Mouse (Mus musculus) kidney, embryonic 14.5 days (tissue): ENCODE results near the gene Trdmt1. TPM values are rescaled to one million over a fixed set of nuclear protein-coding genes. Genes with fewer than 3 reads are reported as not detected.

Experiments
- ATAC-seq: fragments of 200-750 bp; cut with Nextera tagmentation; 2 replicates; pipeline ENCODE4 v1.8.0; 2017; ENCODE audit warnings: moderate number of reproducible peaks, mild to moderate bottlenecking, moderate TSS enrichment, moderate library complexity; ENCODE audit not compliant: low FRiP score, low TSS enrichment
- H3K27ac ChIP-seq: fragments of 300-500 bp; sonication (generic); 2 replicates; pipeline ENCODE4 v1.5.1; 2014; ENCODE audit warnings: low read depth, mild to moderate bottlenecking, low read length, moderate library complexity, mixed read lengths
- H3K27me3 ChIP-seq: fragments of 300-500 bp; sonication (generic); 2 replicates; pipeline ENCODE4 v1.6.1; 2014; ENCODE audit warnings: mild to moderate bottlenecking, low read length; ENCODE audit not compliant: control insufficient read depth, insufficient read depth
- H3K36me3 ChIP-seq: fragments of 300-500 bp; sonication (generic); 2 replicates; pipeline ENCODE4 v1.6.1; 2014; ENCODE audit warnings: low read length, mixed read lengths; ENCODE audit not compliant: control insufficient read depth, insufficient read depth
- H3K4me1 ChIP-seq: fragments of 300-500 bp; sonication (generic); 2 replicates; pipeline ENCODE4 v1.6.1; 2014; ENCODE audit warnings: low read length, mixed read lengths; ENCODE audit not compliant: control insufficient read depth, insufficient read depth
- H3K4me2 ChIP-seq: fragments of 300-500 bp; sonication (generic); replicated peaks from 2 replicates; pipeline ENCODE4 v1.6.1; 2014; ENCODE audit warnings: low read depth, mild to moderate bottlenecking, low read length
- H3K4me3 ChIP-seq: fragments of 300-500 bp; sonication (generic); 2 replicates; pipeline ENCODE4 v1.5.1; 2014; ENCODE audit warnings: mild to moderate bottlenecking, low read length
- H3K9ac ChIP-seq: fragments of 300-500 bp; sonication (generic); 2 replicates; pipeline ENCODE4 v1.6.1; 2014; ENCODE audit warnings: low read depth, mild to moderate bottlenecking, low read length, moderate library complexity
- H3K9me3 ChIP-seq: fragments of 300-500 bp; sonication (generic); 2 replicates; pipeline ENCODE4 v1.6.1; 2016; ENCODE audit warnings: low read length; ENCODE audit not compliant: control insufficient read depth
- WGBS: fragments of 180-500 bp; shearing (Covaris S2); extraction: QIAGEN DNeasy Blood & Tissue Kit; methylation state at CpG from one replicate; pipeline ENCODE4 v1.1.7; 2014; 5-methylcytosine and 5-hydroxymethylcytosine counted together
- polyA plus RNA-seq: library from polyadenylated mRNA; unstranded; fragments of >200 nt; fragmentation: Nextera tagmentation; extraction: Ambion mirVana; gene quantifications from 2 replicates; pipeline ENCODE4 v1.2.1, GENCODE M21; 2014

Gene Trdmt1
- polyA plus RNA-seq, 1 experiment from 2014 or later = 12.8 TPM

DNA sequence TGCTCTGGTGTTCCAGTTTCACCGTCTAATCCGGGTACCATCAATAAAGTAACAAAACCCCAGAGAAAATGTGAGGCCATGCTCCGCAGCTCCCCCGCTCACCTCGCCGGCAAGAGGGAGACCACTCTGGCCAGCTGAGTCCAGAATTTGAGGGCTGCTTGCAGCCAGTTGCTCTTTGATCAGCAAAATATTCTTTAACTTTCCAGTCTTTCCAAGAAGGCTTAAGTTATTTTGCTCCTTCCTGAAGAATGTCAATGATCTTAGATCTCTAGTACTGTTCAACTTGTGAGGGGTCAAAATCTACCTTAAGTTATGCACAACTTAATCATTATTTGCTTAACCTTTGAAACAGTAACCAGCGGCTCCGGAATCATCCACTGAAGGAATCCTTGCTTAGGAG, 52.7 kb downstream of the Trdmt1 start, which contains the start of gene Cubn:
Gene Cubn, minus strand, starts transcription at position 80 of the 400 bp plus-strand sequence.
- H3K4me2 ChIP-seq = no peak within 1 kb of the TSS
- 27% methylated on average over 8 of the region's 8 CpGs for WGBS
- no peak within 1 kb of the TSS for H3K4me3 ChIP-seq
- no peaks in the 10 kb centered on the region for H3K27me3 ChIP-seq
- no peaks in the 10 kb centered on the region for H3K9me3 ChIP-seq
- H3K27ac ChIP-seq = no peak within 1 kb of the TSS
- 0 out of 2 replicates have a peak, but pooled peaks cover 3% of the 10 kb centered on the region for H3K4me1 ChIP-seq
- no peak within 1 kb of the TSS for H3K9ac ChIP-seq
- no peaks in the 10 kb centered on the region for H3K36me3 ChIP-seq
- ATAC-seq = peak; percentile 43; the same call in 1 of the 2 replicates

DNA sequence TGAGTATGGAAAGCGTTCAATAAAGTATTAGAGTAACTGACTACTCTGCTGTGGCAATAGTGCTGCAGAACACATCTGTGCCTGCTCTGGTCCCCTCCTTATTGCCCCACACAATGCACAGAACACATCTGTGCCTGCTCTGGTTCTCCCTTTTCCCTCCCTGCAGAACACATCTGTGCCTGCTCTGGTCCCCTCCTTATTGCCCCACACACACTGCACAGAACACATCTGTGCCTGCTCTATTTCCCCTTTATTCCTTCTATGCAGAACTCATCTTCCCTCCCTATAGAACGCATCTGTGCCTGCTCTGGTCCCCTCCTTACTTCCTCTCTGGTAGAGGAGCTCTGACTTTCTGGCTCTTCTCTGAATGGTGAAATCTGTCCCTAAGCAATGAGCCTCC, 54.0 kb downstream of the Trdmt1 start:
- Histone ChIP-seq H3K4me2 (no peak overlapping the region), H3K9ac (no peak overlapping the region), H3K36me3 (no peaks in the 10 kb centered on the region), H3K4me3 (no peak overlapping the region), H3K27ac (no peak overlapping the region), H3K27me3 (no peaks in the 10 kb centered on the region), H3K4me1 (0 out of 2 replicates have a peak, but pooled peaks cover 3% of the 10 kb centered on the region), H3K9me3 (no peaks in the 10 kb centered on the region)
- ATAC-seq = no peak
- WGBS = 92% methylated on average over 2 of the region's 2 CpGs

DNA sequence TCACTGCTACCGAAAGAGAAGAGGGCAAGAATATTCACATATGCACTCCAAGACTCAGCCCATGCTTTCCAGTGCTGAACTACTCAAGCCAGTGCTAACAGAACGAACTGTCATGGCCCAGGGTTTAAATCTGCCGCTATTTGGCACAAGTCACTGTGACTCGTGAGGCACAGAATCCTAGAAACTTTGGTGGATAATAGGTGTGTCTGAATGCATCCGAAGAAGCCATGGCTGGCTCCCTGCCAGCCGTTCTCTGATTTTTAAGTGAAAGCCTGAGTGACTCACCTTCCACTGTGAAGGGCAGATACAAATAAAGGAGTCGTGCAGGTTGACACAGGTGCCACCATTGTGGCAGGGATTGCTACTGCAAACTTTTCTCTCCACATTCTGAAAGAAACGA, 58.0 kb downstream of the Trdmt1 start:
- no peak overlapping the region for H3K27ac ChIP-seq
- 82% methylated on average over 8 of the region's 8 CpGs for WGBS
- no peak overlapping the region for H3K4me2 ChIP-seq
- no peak for ATAC-seq
- H3K36me3 ChIP-seq = no peaks in the 10 kb centered on the region
- no peak overlapping the region for H3K4me3 ChIP-seq
- H3K4me1 ChIP-seq = 0 out of 2 replicates have a peak, but pooled peaks cover 1% of the 10 kb centered on the region
- no peak overlapping the region for H3K9ac ChIP-seq
- no peaks in the 10 kb centered on the region for H3K9me3 ChIP-seq
- no peaks in the 10 kb centered on the region for H3K27me3 ChIP-seq

DNA sequence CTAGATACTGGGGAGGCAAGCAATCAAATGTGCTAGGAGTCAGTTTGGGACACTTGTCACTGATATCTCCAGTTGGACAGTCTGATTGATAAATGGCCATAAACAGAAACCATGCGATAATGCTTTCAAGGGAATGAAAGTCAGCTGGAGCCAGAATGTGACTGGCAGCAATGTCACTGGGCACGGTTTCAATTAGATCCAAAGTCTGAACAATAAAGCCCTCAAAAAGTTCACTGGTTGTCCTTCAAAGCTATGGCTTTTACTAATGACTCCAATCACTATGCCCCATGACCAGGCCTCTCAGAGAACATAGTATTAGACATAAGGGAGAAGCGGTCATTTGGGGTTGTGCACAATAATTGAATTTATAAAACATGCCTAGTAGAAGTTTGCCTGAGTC, 59.9 kb downstream of the Trdmt1 start:
- Histone ChIP-seq H3K27me3 (no peaks in the 10 kb centered on the region), H3K4me2 (no peak overlapping the region), H3K36me3 (no peaks in the 10 kb centered on the region), H3K27ac (no peak overlapping the region), H3K4me1 (no peaks in the 10 kb centered on the region), H3K9me3 (no peaks in the 10 kb centered on the region), H3K9ac (no peak overlapping the region), H3K4me3 (no peak overlapping the region)
- no peak for ATAC-seq
- 81% methylated on average over 3 of the region's 3 CpGs for WGBS

DNA sequence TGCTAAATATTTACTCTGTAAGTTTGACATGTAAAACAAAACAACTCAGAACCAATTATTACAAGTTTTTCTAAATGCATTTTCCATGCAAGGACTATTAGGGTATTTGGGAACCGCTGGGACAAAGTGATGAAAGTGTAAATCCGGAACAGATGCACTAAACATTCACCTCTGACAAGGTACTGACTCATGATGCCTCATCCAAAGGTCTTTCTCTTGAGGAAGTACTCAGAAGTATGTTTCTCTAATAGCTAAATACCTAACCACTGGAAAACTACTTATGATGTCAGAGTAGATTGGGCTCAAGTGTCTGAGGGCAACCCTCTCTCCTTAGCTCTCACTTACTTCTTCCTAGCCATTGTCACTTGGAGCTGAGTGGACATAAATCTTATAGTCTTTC, 63.7 kb downstream of the Trdmt1 start:
- no peak overlapping the region for H3K9ac ChIP-seq
- no peak overlapping the region for H3K4me3 ChIP-seq
- ATAC-seq = no peak
- H3K27ac ChIP-seq = no peak overlapping the region
- H3K4me1 ChIP-seq = no peaks in the 10 kb centered on the region
- no peaks in the 10 kb centered on the region for H3K36me3 ChIP-seq
- no peak overlapping the region for H3K4me2 ChIP-seq
- 92% methylated on average over 2 of the region's 2 CpGs for WGBS
- H3K27me3 ChIP-seq = no peaks in the 10 kb centered on the region
- H3K9me3 ChIP-seq = no peaks in the 10 kb centered on the region

DNA sequence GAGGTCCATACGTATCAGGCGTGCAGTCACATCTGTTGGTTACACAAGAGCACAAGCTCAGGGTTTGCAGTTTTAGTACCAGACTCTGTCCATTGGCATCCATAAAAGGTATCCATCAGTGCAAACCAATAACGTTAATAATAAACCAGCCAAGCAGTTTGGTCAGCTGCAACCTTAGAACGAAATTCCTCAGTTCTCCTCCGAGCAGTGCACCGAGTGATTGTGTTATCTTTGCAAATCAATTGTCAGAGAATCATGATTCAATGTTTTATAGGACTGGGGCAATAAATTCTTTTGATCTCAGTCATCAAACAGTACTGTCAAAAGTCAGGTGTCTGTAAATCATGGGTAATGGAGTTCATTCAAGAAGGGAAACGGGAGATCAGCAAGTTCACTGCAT, 65.3 kb downstream of the Trdmt1 start:
- Histone ChIP-seq H3K27me3 (no peaks in the 10 kb centered on the region), H3K4me3 (no peak overlapping the region), H3K27ac (no peak overlapping the region), H3K4me1 (no peaks in the 10 kb centered on the region), H3K9ac (no peak overlapping the region), H3K9me3 (no peaks in the 10 kb centered on the region), H3K36me3 (no peaks in the 10 kb centered on the region), H3K4me2 (no peak overlapping the region)
- WGBS = 49% methylated on average over 7 of the region's 7 CpGs
- no peak for ATAC-seq

DNA sequence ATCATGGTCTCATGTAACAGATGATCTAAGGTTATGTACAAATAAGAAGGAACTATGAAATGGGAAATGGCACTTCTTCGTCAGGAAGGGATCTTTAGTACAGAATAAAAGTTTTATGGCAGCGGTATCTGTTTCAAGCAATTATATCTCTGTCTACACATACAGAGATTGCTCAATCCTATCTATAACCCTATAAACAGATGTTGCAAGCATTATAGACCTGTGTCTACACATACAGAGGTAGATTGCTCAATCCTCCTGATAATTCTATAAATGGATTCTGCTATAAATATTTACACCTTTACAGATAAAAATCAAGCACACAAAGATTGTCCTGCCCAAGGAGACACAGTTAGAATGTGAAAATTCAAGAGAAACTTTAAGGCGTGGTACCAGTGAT, 74.4 kb downstream of the Trdmt1 start:
- no peaks in the 10 kb centered on the region for H3K9me3 ChIP-seq
- 86% methylated on average over 3 of the region's 3 CpGs for WGBS
- no peak overlapping the region for H3K4me2 ChIP-seq
- no peaks in the 10 kb centered on the region for H3K27me3 ChIP-seq
- no peaks in the 10 kb centered on the region for H3K4me1 ChIP-seq
- ATAC-seq = no peak
- no peak overlapping the region for H3K4me3 ChIP-seq
- H3K9ac ChIP-seq = no peak overlapping the region
- H3K36me3 ChIP-seq = no peaks in the 10 kb centered on the region
- no peak overlapping the region for H3K27ac ChIP-seq

DNA sequence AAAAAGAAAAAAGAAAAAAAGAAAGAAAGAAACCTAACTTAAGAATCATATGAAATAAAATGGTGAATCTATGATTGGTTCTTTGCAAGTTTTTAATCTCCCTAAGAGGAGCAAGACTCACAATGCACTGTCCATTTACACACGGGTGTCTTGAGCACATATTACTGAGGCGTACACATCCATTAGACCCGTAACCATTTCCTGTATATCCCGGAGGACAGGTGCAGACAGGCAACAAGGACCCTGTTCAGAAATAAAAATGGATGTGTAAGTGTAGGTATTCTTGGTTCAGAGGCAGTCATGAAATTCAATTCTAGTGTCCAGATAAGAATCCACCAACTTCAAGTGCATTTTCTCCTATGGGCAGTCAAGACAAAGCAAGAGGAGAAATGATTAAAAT, 74.8 kb downstream of the Trdmt1 start:
- Histone ChIP-seq H3K4me3 (no peak overlapping the region), H3K9me3 (no peaks in the 10 kb centered on the region), H3K27me3 (no peaks in the 10 kb centered on the region), H3K27ac (no peak overlapping the region), H3K36me3 (no peaks in the 10 kb centered on the region), H3K4me2 (no peak overlapping the region), H3K9ac (no peak overlapping the region), H3K4me1 (no peaks in the 10 kb centered on the region)
- WGBS = 87% methylated on average over 4 of the region's 4 CpGs
- no peak for ATAC-seq

DNA sequence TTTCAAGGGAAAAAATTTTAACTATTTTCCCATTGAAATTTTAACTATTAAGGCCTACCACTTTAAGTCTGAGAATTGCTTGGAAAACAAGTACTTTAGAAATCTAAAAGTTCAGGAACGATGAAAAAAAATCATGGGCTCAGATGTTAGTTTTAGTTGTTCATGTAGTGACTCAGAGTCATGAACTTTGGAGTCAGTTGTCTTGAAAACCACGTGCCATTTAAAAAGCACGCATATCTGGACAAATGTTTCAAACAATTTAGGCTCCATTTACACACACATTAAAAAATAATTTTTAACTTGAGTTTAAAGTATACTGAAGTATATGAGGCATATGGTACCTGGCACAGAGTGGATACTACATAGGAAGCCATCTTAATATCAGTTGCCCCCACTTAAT, 77.8 kb downstream of the Trdmt1 start:
- no peaks in the 10 kb centered on the region for H3K9me3 ChIP-seq
- H3K4me3 ChIP-seq = no peak overlapping the region
- H3K4me1 ChIP-seq = no peaks in the 10 kb centered on the region
- ATAC-seq = no peak
- H3K4me2 ChIP-seq = no peak overlapping the region
- no peaks in the 10 kb centered on the region for H3K36me3 ChIP-seq
- no peak overlapping the region for H3K27ac ChIP-seq
- no peak overlapping the region for H3K9ac ChIP-seq
- WGBS = 91% methylated on average over 3 of the region's 3 CpGs
- no peaks in the 10 kb centered on the region for H3K27me3 ChIP-seq
